Mouse (Mus musculus) lung, postnatal 0 days (tissue): ENCODE measurements at regions not wholly inside any gene's neighbourhood (a gene's known extent, or its start where the extent isn't known, plus 50 kb on each side); places are given as distances from the start of the nearest gene placed in this dataset.

Experiments used
- CTCF ChIP-seq: IDR thresholded peaks from 2 replicates; pipeline ENCODE4 v1.5.1; 2016; ENCODE audit warnings: antibody characterized with exemption, mild to moderate bottlenecking
- EP300 ChIP-seq: IDR thresholded peaks from 2 replicates; pipeline ENCODE4 v1.6.1; 2016; ENCODE audit warnings: antibody characterized with exemption, mild to moderate bottlenecking, control low read depth

GRCm38 (mm10) chr2:51376597-51376996 is 227.7 kb upstream of the Rnd3 start:
- TF ChIP-seq CTCF (no peak), EP300 (no peak)
